Mouse (Mus musculus): ENCODE measurements around the gene Stoml3.

- no peak for TF ChIP-seq POLR2A (IDR thresholded peaks at IDR 0.05; ENCODE audit: insufficient read depth, low read depth, low read length)
- TF ChIP-seq CTCF (IDR thresholded peaks at IDR 0.05; ENCODE audit: insufficient read depth, low read depth, low read length): no peak
Measured at GRCm38 (mm10) chr3:53446801-53447200, 41.7 kb upstream of the Stoml3 start.

Measured in olfactory bulb, adult 2 months (tissue).